18 mouse cellular contexts compared by ENCODE assay signal in genomic region chr1:133761278-133761677, GRCm38 (mm10). TPM values are rescaled to one million over a fixed set of nuclear protein-coding genes. Genes with fewer than 3 reads are reported as not detected.
A peak's percentile ranks its signal among the peaks of the same experiment; 100 is the strongest.
DNase-seq lines count a peak whose midpoint lies in the region; ATAC-seq and TF ChIP-seq lines count a peak whose summit lies in the region.
"Had no signal": no experiment of that assay in that cellular context is flagged by ENCODE, and none has a peak within 500 bp of the region (broad histone marks: within the 10 kb centered on the region; RNA-seq: fewer than 3 reads in every experiment).

No protein-coding gene starts in this region.

- DNase-seq in heart, embryonic 10.5 days (ENCODE audit: low spot score), result no peak
- DNase-seq in heart, adult 8-10 months (ENCODE audit: low spot score), result no peak
- DNase-seq in kidney, postnatal 0 days (ENCODE audit: low spot score), result peak; percentile 59
- DNase-seq in lung, postnatal 36 days, result peak; percentile 15
- no peak for DNase-seq in lung, postnatal 4 days
- no peak for DNase-seq in layer of hippocampus, postnatal 25 days (ENCODE audit: extremely low spot score in 1 of 2, low spot score in 1 of 2)
- DNase-seq: adrenal gland, adult 8-10 months; cerebellum, adult 8-10 months; gastrocnemius, postnatal 14 days; layer of hippocampus, postnatal 36 days; retina, postnatal 1 day; thymus, postnatal 36 days had no signal

- H3K4me1 ChIP-seq in heart, embryonic 10.5 days, result peaks cover 79% of the 10 kb centered on the region
- H3K4me1 ChIP-seq in kidney, postnatal 0 days (replicated peaks; ENCODE audit: insufficient read depth, low read length), result peaks cover 5% of the 10 kb centered on the region; the same call in 1 of the 2 replicates
- H3K4me1 ChIP-seq in kidney, embryonic 14.5 days (ENCODE audit: control insufficient read depth, insufficient read depth, low read length), result 0 out of 2 replicates have a peak, but pooled peaks cover 6% of the 10 kb centered on the region
- peaks cover 21% of the 10 kb centered on the region for H3K4me1 ChIP-seq in stomach, embryonic 16.5 days (ENCODE audit: control insufficient read depth, insufficient read depth, low read length)

- H3K4me2 ChIP-seq in kidney, postnatal 0 days (ENCODE audit: low read length), result no peak overlapping the region
- no peak overlapping the region for H3K4me2 ChIP-seq in kidney, embryonic 14.5 days (replicated peaks; ENCODE audit: low read depth, low read length)
- H3K4me2 ChIP-seq in stomach, embryonic 16.5 days (ENCODE audit: low read depth, low read length), result no peak overlapping the region
- H3K4me2 ChIP-seq: forebrain, embryonic 15.5 days; liver, embryonic 11.5 days had no signal

- H3K36me3 ChIP-seq in heart, embryonic 10.5 days, result no peaks in the 10 kb centered on the region; the same call in 1 of the 2 replicates
- H3K36me3 ChIP-seq in kidney, postnatal 0 days (ENCODE audit: insufficient read depth, low read length), result no peaks in the 10 kb centered on the region
- no peaks in the 10 kb centered on the region for H3K36me3 ChIP-seq in kidney, embryonic 14.5 days (ENCODE audit: control insufficient read depth, insufficient read depth, low read length)
- H3K36me3 ChIP-seq in stomach, embryonic 16.5 days (ENCODE audit: control insufficient read depth, insufficient read depth, low read length), result no peaks in the 10 kb centered on the region
- H3K36me3 ChIP-seq: forebrain, embryonic 15.5 days; midbrain, embryonic 10.5 days had no signal

- no peak for TF ChIP-seq CTCF in kidney, postnatal 0 days (IDR thresholded peaks at IDR 0.05; ENCODE audit: low read depth)

- no peaks in the 10 kb centered on the region for H3K9me3 ChIP-seq in heart, embryonic 10.5 days
- H3K9me3 ChIP-seq in kidney, postnatal 0 days (replicated peaks; ENCODE audit: low read length), result no peaks in the 10 kb centered on the region
- H3K9me3 ChIP-seq in kidney, embryonic 14.5 days (ENCODE audit: control insufficient read depth, low read length), result no peaks in the 10 kb centered on the region
- no peaks in the 10 kb centered on the region for H3K9me3 ChIP-seq in stomach, embryonic 16.5 days (replicated peaks; ENCODE audit: control insufficient read depth, low read length)
- H3K9me3 ChIP-seq: forebrain, embryonic 15.5 days; midbrain, embryonic 10.5 days had no signal

- ATAC-seq in kidney, postnatal 0 days (replicated peaks; ENCODE audit: low FRiP score, low read depth), result no peak
- no peak for ATAC-seq in kidney, embryonic 14.5 days (ENCODE audit: low FRiP score, low TSS enrichment)
- ATAC-seq in stomach, embryonic 16.5 days (ENCODE audit: insufficient read depth, low FRiP score), result no peak
- ATAC-seq: forebrain, embryonic 15.5 days had no signal

- H3K9ac ChIP-seq in kidney, postnatal 0 days (ENCODE audit: low read depth, low read length), result no peak overlapping the region
- H3K9ac ChIP-seq in kidney, embryonic 14.5 days (ENCODE audit: low read depth, low read length), result no peak overlapping the region
- no peak overlapping the region for H3K9ac ChIP-seq in stomach, embryonic 16.5 days (ENCODE audit: low read length)
- H3K9ac ChIP-seq: forebrain, embryonic 15.5 days had no signal

- 42% methylated on average over 5 of the region's 5 CpGs for WGBS in heart, embryonic 10.5 days
- 51% methylated on average over 5 of the region's 5 CpGs for whole genome bisulfite sequencing in kidney, postnatal 0 days
- WGBS in kidney, embryonic 14.5 days, result 63% methylated on average over 5 of the region's 5 CpGs
- WGBS in stomach, embryonic 16.5 days, result 44% methylated on average over 5 of the region's 5 CpGs

- H3K27ac ChIP-seq in heart, embryonic 10.5 days, result peak overlapping the region; percentile 79
- no peak overlapping the region for H3K27ac ChIP-seq in kidney, postnatal 0 days
- no peak overlapping the region for H3K27ac ChIP-seq in kidney, embryonic 14.5 days (ENCODE audit: low read depth, low read length)
- H3K27ac ChIP-seq in stomach, embryonic 16.5 days (ENCODE audit: low read length), result peak overlapping the region; percentile 17; the same call in 1 of the 2 replicates
- H3K27ac ChIP-seq: forebrain, embryonic 15.5 days; macrophage; midbrain, embryonic 10.5 days had no signal

- no peaks in the 10 kb centered on the region for H3K27me3 ChIP-seq in heart, embryonic 10.5 days (ENCODE audit: insufficient read depth, poor library complexity, severe bottlenecking)
- no peaks in the 10 kb centered on the region for H3K27me3 ChIP-seq in kidney, postnatal 0 days (ENCODE audit: insufficient read depth, low read length)
- no peaks in the 10 kb centered on the region for H3K27me3 ChIP-seq in kidney, embryonic 14.5 days (ENCODE audit: control insufficient read depth, insufficient read depth, low read length)
- no peaks in the 10 kb centered on the region for H3K27me3 ChIP-seq in stomach, embryonic 16.5 days (ENCODE audit: control insufficient read depth, insufficient read depth, low read length)
- H3K27me3 ChIP-seq: forebrain, embryonic 15.5 days had no signal

- H3K4me3 ChIP-seq in heart, embryonic 10.5 days, result no peak overlapping the region
- H3K4me3 ChIP-seq in kidney, postnatal 0 days (replicated peaks; ENCODE audit: low read depth, low read length), result no peak overlapping the region
- no peak overlapping the region for H3K4me3 ChIP-seq in kidney, embryonic 14.5 days (ENCODE audit: low read length)
- H3K4me3 ChIP-seq in stomach, embryonic 16.5 days (replicated peaks; ENCODE audit: low read length), result no peak overlapping the region
- H3K4me3 ChIP-seq: forebrain, embryonic 15.5 days; midbrain, embryonic 10.5 days had no signal

RNA-seq across cellular contexts. Expression of gene Atp2b4, which starts 39.6 kb away (rescaled TPM):
- polyA plus RNA-seq in heart, embryonic 10.5 days (2016; fragmentation: Nextera tagmentation; extraction: Ambion mirVana), result 15.2 and 26.4 TPM in 2 replicates
- 10 to 100 TPM; 15.9 to 20.8 (median 18.8) TPM for total RNA-seq in heart, adult 8-10 months (2022)
- 5.6 and 7.2 TPM in 2 replicates for polyA plus RNA-seq in kidney, postnatal 0 days (2015; fragmentation: Nextera tagmentation; extraction: Ambion mirVana)
- 5.2 and 9.6 TPM in 2 replicates for polyA plus RNA-seq in kidney, embryonic 14.5 days (2014; fragmentation: Nextera tagmentation; extraction: Ambion mirVana)
- 22.3 and 23.9 TPM in 2 replicates for polyA plus RNA-seq in stomach, embryonic 16.5 days (2015; fragmentation: Nextera tagmentation; extraction: Ambion mirVana)
- 10 to 100 TPM; 67.6 to 79.3 TPM for total RNA-seq in layer of hippocampus, postnatal 25 days (2021)

Comparison
In these comparisons a context has a peak if more than half of its experiments do, and no peak if none do; other contexts are left out.
1. DNase-seq: peak in kidney, postnatal 0 days (single experiment) and lung, postnatal 36 days (single experiment); none in heart, embryonic 10.5 days (single experiment), heart, adult 8-10 months (single experiment), lung, postnatal 4 days (0 of 2) and layer of hippocampus, postnatal 25 days (0 of 2).
2. H3K27ac ChIP-seq: peak in heart, embryonic 10.5 days (single experiment) and stomach, embryonic 16.5 days (single experiment); none in kidney, postnatal 0 days (single experiment) and kidney, embryonic 14.5 days (single experiment).